Mouse (Mus musculus) Patski (cell line): ENCODE measurements around the gene Tlr6. TPM values are rescaled to one million over a fixed set of nuclear protein-coding genes. Genes with fewer than 3 reads are reported as not detected.

Experiments used
- ATAC-seq: fragments of 100-300 bp; one replicate; pipeline ENCODE4 v1.8.0; 2021
- CTCF ChIA-PET: fragments of 350-600 bp; sonication (Branson Sonifier 250); formaldehyde crosslinking; loops from one replicate; lab custom pipeline; 2022; ENCODE audit warnings: inconsistent platforms; lab: Charles Lee
- POLR2A ChIA-PET: fragments of 350-600 bp; sonication (Branson Sonifier 250); formaldehyde crosslinking; loops from one replicate; lab custom pipeline; 2022; ENCODE audit warnings: antibody characterized with exemption, inconsistent platforms; lab: Charles Lee
- DNase-seq: peaks from one replicate; pipeline ENCODE4 v3.0.0-alpha.2; 2011; ENCODE audit warnings: low read depth, low spot score
- H3K27me3 ChIP-seq: fragments of 371-371 bp; one replicate; pipeline ENCODE4 v1.5.1; 2021
- CTCF ChIP-seq: fragments of 100-300 bp; IDR thresholded peaks from one replicate; pipeline ENCODE4 v1.5.1; 2021
- in situ Hi-C: fragments of 300-500 bp; cut with MboI; formaldehyde crosslinking; loops from 3 replicates; pipeline ENCODE4 v1.11.1; 2018; ENCODE audit warnings: low pct_unique_long_range_greater_than_20kb, mixed read lengths
- polyA plus RNA-seq: library from polyadenylated mRNA; unstranded; gene quantifications from one replicate; pipeline ENCODE4 v1.2.3, GENCODE M21; 2021

Gene Tlr6
- polyA plus RNA-seq, 1 experiment from 2014 or later: 1.6 TPM

GRCm38 (mm10) chr5:64975121-64975520 lies 15.2 kb upstream of the Tlr6 start:
- DNase-seq (no peak), ATAC-seq (no peak)
- in situ Hi-C loops: no loop called here
- POLR2A ChIA-PET: no interaction called here
- CTCF ChIA-PET: interaction anchor here (1.5 kb wide), 1 partner anchor 10 kb away, joined by 4 read pairs; no protein-coding TSS in a partner anchor
- no peaks in the 10 kb centered on the region for H3K27me3 ChIP-seq
- TF ChIP-seq CTCF: no peak

GRCm38 (mm10) chr5:64969861-64970771 lies 10.2 kb upstream of the Tlr6 start, which contains the start of gene Fam114a1:
Gene Fam114a1, plus strand, starts transcription at chr5:64970071.
- no peaks in the 10 kb centered on the region for H3K27me3 ChIP-seq
- ATAC-seq: peak; percentile 86
- POLR2A ChIA-PET: interaction anchor here (0.6 to 1.6 kb wide), 3 partner anchors 10 to 19 kb away, joined by 3 to 7 read pairs (median 3); no protein-coding TSS in a partner anchor
- no peak for TF ChIP-seq CTCF
- CTCF ChIA-PET: interaction anchor here (1.0 to 1.2 kb wide), 2 partner anchors 16 to 21 kb away, joined by 3 read pairs; no protein-coding TSS in a partner anchor
- in situ Hi-C loops: loop anchor here (10.0 kb wide), 1 partner anchor 465 kb away; no protein-coding TSS in a partner anchor
- DNase-seq: no peak

- in situ Hi-C loops: loop anchor here (10.0 kb wide), 1 partner anchor 464 kb away; no protein-coding TSS in a partner anchor
- ChIA-PET POLR2A (no interaction called here), CTCF (interaction anchor here (1.0 kb wide), 1 partner anchor 15 kb away, joined by 3 read pairs; no protein-coding TSS in a partner anchor)
- TF ChIP-seq CTCF: no peak
- DNase-seq (no peak), ATAC-seq (peak; percentile 34)
- no peaks in the 10 kb centered on the region for H3K27me3 ChIP-seq
Measured at GRCm38 (mm10) chr5:64968961-64969860, 9.3 kb upstream of the Tlr6 start.

- ATAC-seq (no peak), DNase-seq (no peak)
- in situ Hi-C loops: loop anchor here (10.0 kb wide), 1 partner anchor 459 kb away; no protein-coding TSS in a partner anchor
- CTCF ChIA-PET: interaction anchor here (1.0 to 2.6 kb wide), 4 partner anchors 14 to 86 kb away, joined by 3 to 9 read pairs (median 4); no protein-coding TSS in a partner anchor
- POLR2A ChIA-PET: no interaction called here
- H3K27me3 ChIP-seq: no peaks in the 10 kb centered on the region
- no peak for TF ChIP-seq CTCF
Measured at GRCm38 (mm10) chr5:64963735-64964134, 3.8 kb upstream of the Tlr6 start.

DNA sequence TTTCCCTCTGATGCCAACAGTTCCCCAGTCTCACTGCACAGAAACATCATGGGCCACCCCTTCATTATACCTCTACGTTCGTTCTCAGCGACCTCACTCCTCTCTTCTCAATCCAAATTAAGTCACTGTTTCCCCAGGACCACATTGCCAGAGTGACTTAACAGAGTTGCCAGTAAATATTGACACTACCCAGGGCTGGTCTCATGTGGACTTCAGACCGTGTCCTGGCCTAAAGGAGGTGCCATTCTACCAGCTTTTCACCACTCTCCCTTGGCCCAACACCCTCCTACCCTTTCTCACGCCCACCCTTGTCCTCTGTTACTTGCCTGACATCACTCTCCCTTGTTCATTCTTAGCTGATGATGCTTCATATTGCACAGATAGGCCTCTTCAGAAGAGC lies 3.4 kb upstream of the Tlr6 start:
- H3K27me3 ChIP-seq: no peaks in the 10 kb centered on the region

GRCm38 (mm10) chr5:64960857-64961391 lies 1.0 kb upstream of the Tlr6 start:
- POLR2A ChIA-PET: no interaction called here
- TF ChIP-seq CTCF: no peak
- CTCF ChIA-PET: interaction anchor here (1.1 to 3.6 kb wide), 4 partner anchors 29 to 77 kb away, joined by 3 to 25 read pairs (median 4); no protein-coding TSS in a partner anchor
- in situ Hi-C loops: loop anchor here (10.0 kb wide), 1 partner anchor 456 kb away; no protein-coding TSS in a partner anchor
- ATAC-seq (no peak), DNase-seq (no peak)
- H3K27me3 ChIP-seq: no peaks in the 10 kb centered on the region

More for the DNA sequence above, 3.4 kb upstream of the Tlr6 start:
- ChIA-PET POLR2A (no interaction called here), CTCF (interaction anchor here (1.0 to 2.6 kb wide), 3 partner anchors 14 to 79 kb away, joined by 4 to 9 read pairs (median 5); no protein-coding TSS in a partner anchor)
- no peak for DNase-seq
- in situ Hi-C loops: loop anchor here (10.0 kb wide), 1 partner anchor 458 kb away; no protein-coding TSS in a partner anchor
- ATAC-seq: no peak
- no peak for TF ChIP-seq CTCF

GRCm38 (mm10) chr5:64958991-64959842 lies 680 bp downstream of the Tlr6 start:
- in situ Hi-C loops: loop anchor here (5.0 to 10.0 kb wide), 3 partner anchors 74 to 654 kb away; no protein-coding TSS in a partner anchor
- no peaks in the 10 kb centered on the region for H3K27me3 ChIP-seq
- ChIA-PET CTCF (interaction anchor here (3.6 kb wide), 1 partner anchor 76 kb away, joined by 25 read pairs; no protein-coding TSS in a partner anchor), POLR2A (no interaction called here)
- no peak for ATAC-seq
- DNase-seq: no peak
- TF ChIP-seq CTCF: no peak

DNA sequence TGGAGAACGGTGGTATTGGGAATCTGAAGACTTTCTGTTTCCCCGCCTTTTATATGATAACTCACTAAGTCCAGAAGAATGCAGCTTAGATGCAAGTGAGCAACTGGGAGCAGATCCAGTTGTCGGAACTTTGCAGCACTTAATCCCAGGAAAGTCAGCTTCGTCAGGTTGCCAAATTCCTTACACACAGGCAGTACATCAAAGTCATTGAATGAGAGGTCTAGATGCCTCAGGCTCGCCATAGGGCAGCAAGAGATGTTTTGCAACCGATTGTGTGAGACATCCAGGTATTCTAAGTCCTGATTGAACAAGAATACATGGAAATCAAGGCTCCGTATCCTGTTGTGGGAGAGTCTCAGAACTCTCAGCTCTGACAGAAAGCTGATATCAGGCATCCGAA lies 5.0 kb downstream of the Tlr6 start:
- no peaks in the 10 kb centered on the region for H3K27me3 ChIP-seq
- peak; percentile 68 for DNase-seq
- ChIA-PET POLR2A (no interaction called here), CTCF (interaction anchor here (1.3 to 2.3 kb wide), 5 partner anchors 15 to 71 kb away, joined by 3 to 8 read pairs (median 7); partner anchors contain the start of genes Fam114a1 and Tlr1)
- TF ChIP-seq CTCF: no peak
- in situ Hi-C loops: loop anchor here (5.0 to 10.0 kb wide), 3 partner anchors 70 to 650 kb away; no protein-coding TSS in a partner anchor
- ATAC-seq: no peak
